Mouse (Mus musculus) myocyte (in vitro differentiated cells): ENCODE data around the gene Fam198b.

Experiments used
- E2F4 ChIP-seq: IDR thresholded peaks from one replicate; pipeline ENCODE4 v1.6.1; 2011; ENCODE audit warnings: mild to moderate bottlenecking, control low read depth, moderate library complexity; ENCODE audit not compliant: insufficient read depth
- MAX ChIP-seq: IDR thresholded peaks from one replicate; pipeline ENCODE4 v1.6.1; 2011; ENCODE audit warnings: low read depth, mild to moderate bottlenecking, control low read depth
- MYOD1 ChIP-seq, 3 experiments: IDR thresholded peaks; one replicate each; pipeline ENCODE4 v1.6.1; 2011; ENCODE audit warnings: control low read depth in 2 of 3, low read depth in 2 of 3, mild to moderate bottlenecking in 2 of 3, moderate library complexity in 1 of 3; ENCODE audit not compliant: insufficient read length in 2 of 3, control insufficient read depth in 1 of 3
- MYOG ChIP-seq, 3 experiments: IDR thresholded peaks; one replicate each; pipeline ENCODE4 v1.6.1; 2011; ENCODE audit warnings: control low read depth in 2 of 3, low read depth in 2 of 3, mild to moderate bottlenecking in 2 of 3; ENCODE audit not compliant: insufficient read length in 2 of 3, control insufficient read depth in 1 of 3, insufficient read depth in 1 of 3
- POLR2A ChIP-seq: IDR thresholded peaks from one replicate; pipeline ENCODE4 v1.6.1; 2011; ENCODE audit warnings: low read depth, mild to moderate bottlenecking, control low read depth, moderate library complexity; ENCODE audit not compliant: insufficient read length
- POLR2AphosphoS2 ChIP-seq: IDR thresholded peaks from one replicate; pipeline ENCODE4 v1.6.1; 2011; ENCODE audit warnings: low read depth, control low read depth; ENCODE audit not compliant: insufficient read length
- REST ChIP-seq: IDR thresholded peaks from one replicate; pipeline ENCODE4 v1.6.1; 2011; ENCODE audit warnings: mild to moderate bottlenecking, control low read depth, moderate library complexity; ENCODE audit not compliant: insufficient read depth, insufficient read length
- SRF ChIP-seq: IDR thresholded peaks from one replicate; pipeline ENCODE4 v1.6.1; 2011; ENCODE audit warnings: low read depth; ENCODE audit not compliant: control insufficient read depth, insufficient read length
- TCF12 ChIP-seq: IDR thresholded peaks from one replicate; pipeline ENCODE4 v1.6.1; 2011; ENCODE audit warnings: mild to moderate bottlenecking, control low read depth; ENCODE audit not compliant: poor library complexity, insufficient read depth, severe bottlenecking
- TCF3 ChIP-seq: IDR thresholded peaks from one replicate; pipeline ENCODE4 v1.6.1; 2011; ENCODE audit warnings: low read depth, control low read depth; ENCODE audit not compliant: insufficient read length
- USF1 ChIP-seq: IDR thresholded peaks from one replicate; pipeline ENCODE4 v1.6.1; 2011; ENCODE audit warnings: low read depth, mild to moderate bottlenecking, control low read depth, moderate library complexity

GRCm38 (mm10) chr3:79864824-79865223, 19.5 kb upstream of the Fam198b start:
- TF ChIP-seq USF1 (no peak), POLR2A (no peak), TCF12 (no peak), MAX (no peak), SRF (no peak), MYOD1 (IDR thresholded peaks at IDR 0.05; ENCODE audit: control insufficient read depth in 1 of 3, insufficient read length in 2 of 3, low read depth in 2 of 3) (no peak), TCF3 (no peak), MYOG (IDR thresholded peaks at IDR 0.05; ENCODE audit: control insufficient read depth in 1 of 3, insufficient read depth in 1 of 3, insufficient read length in 2 of 3, low read depth in 2 of 3) (no peak), REST (no peak), POLR2AphosphoS2 (no peak), E2F4 (no peak)
